Mouse (Mus musculus): ENCODE measurements around the gene Frk. TPM values are rescaled to one million over a fixed set of nuclear protein-coding genes. Genes with fewer than 3 reads are reported as not detected.

Frk gene
- polyA plus RNA-seq, 1 experiment = 0.12 TPM

DNA sequence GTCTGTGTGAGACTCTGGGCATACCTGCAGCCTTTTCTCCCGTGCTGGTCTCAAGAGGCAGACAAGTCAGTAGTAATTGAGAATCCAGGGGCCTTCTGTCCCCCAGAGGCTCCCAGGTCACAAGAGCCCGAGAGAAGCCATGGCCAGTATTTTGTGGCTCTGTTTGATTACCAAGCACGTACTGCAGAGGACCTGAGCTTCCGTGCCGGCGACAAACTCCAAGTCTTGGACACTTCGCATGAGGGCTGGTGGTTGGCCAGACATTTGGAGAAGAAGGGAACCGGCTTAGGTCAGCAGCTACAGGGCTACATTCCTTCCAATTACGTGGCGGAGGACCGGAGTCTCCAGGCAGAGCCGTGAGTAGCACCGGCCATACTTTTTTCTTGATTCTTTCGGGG is 814 bp downstream of the Frk start:
- Histone ChIP-seq H3K27ac (ENCODE audit: insufficient read depth, low read length) (no peak overlapping the region; the same call in 1 of the 2 replicates), H3K4me1 (ENCODE audit: control insufficient read depth, insufficient read depth, insufficient read length) (no peaks in the 10 kb centered on the region), H3K27me3 (ENCODE audit: control insufficient read depth, insufficient read depth, low read length) (no peaks in the 10 kb centered on the region), H3K36me3 (ENCODE audit: control insufficient read depth, insufficient read depth, low read length) (no peaks in the 10 kb centered on the region), H3K4me3 (ENCODE audit: extremely low read depth, insufficient read depth, insufficient read length) (peak overlapping the region; percentile 35)
- whole genome bisulfite sequencing = 65% methylated on average over 14 of the region's 14 CpGs
- TF ChIP-seq CTCF (IDR thresholded peaks at IDR 0.05; ENCODE audit: extremely low read depth, insufficient read depth, insufficient read length, insufficient replicate concordance) (no peak), POLR2A (IDR thresholded peaks at IDR 0.05; ENCODE audit: low read depth, low read length) (no peak)
- DNase-seq (ENCODE audit: low read depth in 1 of 2, low spot score in 2 of 2) = no peak

DNA sequence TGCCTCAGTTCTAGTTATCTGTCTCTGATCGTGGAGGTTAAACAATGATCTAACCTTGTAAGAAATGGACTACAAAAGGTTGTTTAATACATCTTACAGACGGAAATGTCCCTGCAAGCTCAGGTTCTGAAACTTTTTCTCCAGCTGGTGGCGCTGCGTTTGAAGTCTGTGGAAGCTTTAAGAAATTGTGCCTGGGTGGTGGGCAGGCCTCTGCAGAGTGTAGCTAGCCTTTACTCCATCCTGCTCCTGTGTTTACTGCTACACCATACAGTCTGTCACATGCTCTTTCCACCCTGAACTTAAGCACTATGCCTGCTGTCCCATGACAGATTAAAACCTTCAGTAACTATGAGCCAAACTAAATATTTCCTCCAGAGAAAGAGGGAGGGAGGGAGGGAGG is 1.9 kb downstream of the Frk start:
- Histone ChIP-seq H3K36me3 (ENCODE audit: control insufficient read depth, insufficient read depth, low read length) (no peaks in the 10 kb centered on the region), H3K4me3 (ENCODE audit: extremely low read depth, insufficient read depth, insufficient read length) (no peak overlapping the region), H3K27me3 (ENCODE audit: control insufficient read depth, insufficient read depth, low read length) (no peaks in the 10 kb centered on the region), H3K27ac (ENCODE audit: insufficient read depth, low read length) (no peak overlapping the region), H3K4me1 (ENCODE audit: control insufficient read depth, insufficient read depth, insufficient read length) (no peaks in the 10 kb centered on the region)
- TF ChIP-seq CTCF (IDR thresholded peaks at IDR 0.05; ENCODE audit: extremely low read depth, insufficient read depth, insufficient read length, insufficient replicate concordance) (no peak), POLR2A (IDR thresholded peaks at IDR 0.05; ENCODE audit: low read depth, low read length) (no peak)
- DNase-seq (ENCODE audit: low read depth in 1 of 2, low spot score in 2 of 2) = no peak
- 78% methylated on average over 4 of the region's 4 CpGs for WGBS

GRCm38 (mm10) chr10:34507807-34508206 is 24.6 kb downstream of the Frk start:
- no peaks in the 10 kb centered on the region for H3K36me3 ChIP-seq (ENCODE audit: control insufficient read depth, insufficient read depth, low read length)
- WGBS = 85% methylated on average over 2 of the region's 2 CpGs
- H3K4me3 ChIP-seq (ENCODE audit: extremely low read depth, insufficient read depth, insufficient read length) = no peak overlapping the region
- H3K27ac ChIP-seq (ENCODE audit: insufficient read depth, low read length) = no peak overlapping the region
- no peak for DNase-seq (ENCODE audit: low read depth in 1 of 2, low spot score in 2 of 2)
- no peaks in the 10 kb centered on the region for H3K27me3 ChIP-seq (ENCODE audit: control insufficient read depth, insufficient read depth, low read length)
- H3K4me1 ChIP-seq (ENCODE audit: control insufficient read depth, insufficient read depth, insufficient read length) = no peaks in the 10 kb centered on the region
- TF ChIP-seq POLR2A (IDR thresholded peaks at IDR 0.05; ENCODE audit: low read depth, low read length) (no peak), CTCF (IDR thresholded peaks at IDR 0.05; ENCODE audit: extremely low read depth, insufficient read depth, insufficient read length, insufficient replicate concordance) (no peak)

- Histone ChIP-seq H3K4me1 (ENCODE audit: control insufficient read depth, insufficient read depth, insufficient read length) (no peaks in the 10 kb centered on the region), H3K27ac (ENCODE audit: insufficient read depth, low read length) (no peak overlapping the region), H3K36me3 (ENCODE audit: control insufficient read depth, insufficient read depth, low read length) (no peaks in the 10 kb centered on the region), H3K27me3 (ENCODE audit: control insufficient read depth, insufficient read depth, low read length) (no peaks in the 10 kb centered on the region), H3K4me3 (ENCODE audit: extremely low read depth, insufficient read depth, insufficient read length) (no peak overlapping the region)
- DNase-seq (ENCODE audit: low read depth in 1 of 2, low spot score in 2 of 2) = no peak
- WGBS = 45% methylated on average over 1 of the region's 1 CpGs
- TF ChIP-seq POLR2A (IDR thresholded peaks at IDR 0.05; ENCODE audit: low read depth, low read length) (no peak), CTCF (IDR thresholded peaks at IDR 0.05; ENCODE audit: extremely low read depth, insufficient read depth, insufficient read length, insufficient replicate concordance) (no peak)
Measured at GRCm38 (mm10) chr10:34508593-34508992, 25.4 kb downstream of the Frk start.

- H3K27me3 ChIP-seq (ENCODE audit: control insufficient read depth, insufficient read depth, low read length) = no peaks in the 10 kb centered on the region
- no peak for TF ChIP-seq CTCF (IDR thresholded peaks at IDR 0.05; ENCODE audit: extremely low read depth, insufficient read depth, insufficient read length, insufficient replicate concordance)
- no peak for TF ChIP-seq POLR2A (IDR thresholded peaks at IDR 0.05; ENCODE audit: low read depth, low read length)
- no peaks in the 10 kb centered on the region for H3K4me1 ChIP-seq (ENCODE audit: control insufficient read depth, insufficient read depth, insufficient read length)
- H3K27ac ChIP-seq (ENCODE audit: insufficient read depth, low read length) = no peak overlapping the region
- DNase-seq (ENCODE audit: low read depth in 1 of 2, low spot score in 2 of 2) = no peak
- H3K4me3 ChIP-seq (ENCODE audit: extremely low read depth, insufficient read depth, insufficient read length) = no peak overlapping the region
- WGBS = 95% methylated on average over 2 of the region's 2 CpGs
- H3K36me3 ChIP-seq (ENCODE audit: control insufficient read depth, insufficient read depth, low read length) = no peaks in the 10 kb centered on the region
Measured at GRCm38 (mm10) chr10:34509256-34509655, 26.1 kb downstream of the Frk start.

DNA sequence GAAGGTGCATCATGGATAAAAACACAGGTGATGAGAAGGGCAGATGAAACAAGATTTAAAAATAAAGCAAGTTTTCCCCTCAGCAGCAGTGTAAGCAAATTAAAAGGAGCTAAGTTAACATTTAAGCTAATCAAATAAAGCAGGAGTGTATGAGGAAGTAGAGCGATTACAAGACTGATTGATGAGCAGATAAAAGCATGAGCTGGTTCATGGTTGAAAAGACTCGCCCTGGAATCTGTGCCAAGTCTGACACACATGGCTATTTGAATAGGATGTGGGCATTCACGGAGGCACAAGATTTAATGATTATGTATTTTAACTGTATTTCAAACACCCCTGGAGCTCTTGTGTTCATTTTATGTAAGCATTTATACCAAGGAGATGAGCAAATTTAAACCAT is 28.0 kb downstream of the Frk start:
- no peaks in the 10 kb centered on the region for H3K4me1 ChIP-seq (ENCODE audit: control insufficient read depth, insufficient read depth, insufficient read length)
- TF ChIP-seq POLR2A (IDR thresholded peaks at IDR 0.05; ENCODE audit: low read depth, low read length) = no peak
- TF ChIP-seq CTCF (IDR thresholded peaks at IDR 0.05; ENCODE audit: extremely low read depth, insufficient read depth, insufficient read length, insufficient replicate concordance) = no peak
- no peak overlapping the region for H3K4me3 ChIP-seq (ENCODE audit: extremely low read depth, insufficient read depth, insufficient read length)
- H3K27me3 ChIP-seq (ENCODE audit: control insufficient read depth, insufficient read depth, low read length) = no peaks in the 10 kb centered on the region
- no peak overlapping the region for H3K27ac ChIP-seq (ENCODE audit: insufficient read depth, low read length)
- DNase-seq (ENCODE audit: low read depth in 1 of 2, low spot score in 2 of 2) = no peak
- no peaks in the 10 kb centered on the region for H3K36me3 ChIP-seq (ENCODE audit: control insufficient read depth, insufficient read depth, low read length)
- WGBS = 29% methylated on average over 3 of the region's 3 CpGs

- Histone ChIP-seq H3K27ac (ENCODE audit: insufficient read depth, low read length) (no peak overlapping the region), H3K36me3 (ENCODE audit: control insufficient read depth, insufficient read depth, low read length) (no peaks in the 10 kb centered on the region), H3K4me3 (ENCODE audit: extremely low read depth, insufficient read depth, insufficient read length) (no peak overlapping the region), H3K4me1 (ENCODE audit: control insufficient read depth, insufficient read depth, insufficient read length) (no peaks in the 10 kb centered on the region), H3K27me3 (ENCODE audit: control insufficient read depth, insufficient read depth, low read length) (no peaks in the 10 kb centered on the region)
- DNase-seq (ENCODE audit: low read depth in 1 of 2, low spot score in 2 of 2) = no peak
- TF ChIP-seq CTCF (IDR thresholded peaks at IDR 0.05; ENCODE audit: extremely low read depth, insufficient read depth, insufficient read length, insufficient replicate concordance) (no peak), POLR2A (IDR thresholded peaks at IDR 0.05; ENCODE audit: low read depth, low read length) (no peak)
- whole genome bisulfite sequencing = 23% methylated on average over 4 of the region's 4 CpGs
Measured at GRCm38 (mm10) chr10:34512551-34512950, 29.4 kb downstream of the Frk start.
